Mouse (Mus musculus) kidney, postnatal 4 days (tissue): ENCODE results near the gene Rit1.
"Not testable (repeated sequence)": the region's sequence is repeated elsewhere in the genome, so short reads cannot be mapped to it uniquely, and the experiment has no call there.

Source experiments
- DNase-seq, 2 experiments: peaks; one replicate each; pipeline ENCODE4 v3.0.0; 2021; ENCODE audit warnings: mixed read lengths in 2 of 2

The Rit1 gene

GRCm38 (mm10) chr3:88716399-88717197, at the start of gene Rit1:
Rit1 (plus strand) TSS chr3:88716838.
- DNase-seq, result peak; percentile 92 to 94

GRCm38 (mm10) chr3:88677399-88677798, 39.2 kb upstream of the Rit1 start:
- peak; percentile 73 to 81 for DNase-seq

- DNase-seq, result no peak
Observed at GRCm38 (mm10) chr3:88683814-88684213, 32.8 kb upstream of the Rit1 start.

GRCm38 (mm10) chr3:88684236-88684979, 32.2 kb upstream of the Rit1 start:
- no peak for DNase-seq

GRCm38 (mm10) chr3:88684980-88685941, 31.4 kb upstream of the Rit1 start, which contains the start of gene Khdc4:
Khdc4 (plus strand) TSS chr3:88685803.
- peak; percentile 96 to 98 for DNase-seq

GRCm38 (mm10) chr3:88685958-88686451, 30.6 kb upstream of the Rit1 start:
- DNase-seq, result peak; percentile 68 to 81

GRCm38 (mm10) chr3:88686734-88687611, 29.7 kb upstream of the Rit1 start:
- no peak for DNase-seq

GRCm38 (mm10) chr3:88689079-88689478, 27.6 kb upstream of the Rit1 start:
- no peak for DNase-seq

GRCm38 (mm10) chr3:88695545-88695944, 21.1 kb upstream of the Rit1 start:
- DNase-seq, result no peak

- DNase-seq, result no peak
Observed at GRCm38 (mm10) chr3:88698051-88698450, 18.6 kb upstream of the Rit1 start.

- DNase-seq, result no peak
Observed at GRCm38 (mm10) chr3:88698834-88699233, 17.8 kb upstream of the Rit1 start.

- DNase-seq, result no peak
Observed at GRCm38 (mm10) chr3:88700247-88700646, 16.4 kb upstream of the Rit1 start.

GRCm38 (mm10) chr3:88701222-88701621, 15.4 kb upstream of the Rit1 start:
- no peak for DNase-seq

- no peak for DNase-seq
Observed at GRCm38 (mm10) chr3:88713709-88714108, 2.9 kb upstream of the Rit1 start.

GRCm38 (mm10) chr3:88714725-88715124, 1.9 kb upstream of the Rit1 start:
- DNase-seq, result no peak

GRCm38 (mm10) chr3:88715716-88716115, 922 bp upstream of the Rit1 start:
- DNase-seq, result not testable (repeated sequence)

GRCm38 (mm10) chr3:88717198-88717798, 660 bp downstream of the Rit1 start:
- peak; percentile 52 to 65 for DNase-seq

GRCm38 (mm10) chr3:88717831-88718230, 1.2 kb downstream of the Rit1 start:
- no peak for DNase-seq

- DNase-seq, result peak; percentile 32 to 59
Observed at GRCm38 (mm10) chr3:88719098-88719497, 2.5 kb downstream of the Rit1 start.

GRCm38 (mm10) chr3:88736556-88736955, 19.9 kb downstream of the Rit1 start:
- DNase-seq, result no peak

- DNase-seq, result peak; percentile 82 to 84
Observed at GRCm38 (mm10) chr3:88738641-88739040, 22.0 kb downstream of the Rit1 start.
